Mouse (Mus musculus) kidney, postnatal 4 days (tissue): Measurements from ENCODE around the gene Slc17a7.

Experiments
- DNase-seq, 2 experiments: peaks; one replicate each; pipeline ENCODE4 v3.0.0; 2021; ENCODE audit warnings: mixed read lengths in 2 of 2

The Slc17a7 gene

GRCm38 (mm10) chr7:45163735-45164490, at the start of gene Slc17a7:
Gene Slc17a7 (plus strand): TSS chr7:45163949.
- peak; percentile 61 to 67 for DNase-seq

- DNase-seq = no peak
These were observed 46.2 kb upstream of the Slc17a7 start for GRCm38 (mm10) chr7:45117566-45117965.

- no peak for DNase-seq
These were observed 45.4 kb upstream of the Slc17a7 start for GRCm38 (mm10) chr7:45118336-45118735.

GRCm38 (mm10) chr7:45119780-45120709, 43.7 kb upstream of the Slc17a7 start:
- DNase-seq = no peak

- peak; percentile 55 to 74 for DNase-seq
These were observed 42.3 kb upstream of the Slc17a7 start for GRCm38 (mm10) chr7:45121404-45121803.

- DNase-seq = no peak
These were observed 41.8 kb upstream of the Slc17a7 start for GRCm38 (mm10) chr7:45121966-45122365.

- no peak for DNase-seq
These were observed 41.1 kb upstream of the Slc17a7 start for GRCm38 (mm10) chr7:45122561-45123185.

GRCm38 (mm10) chr7:45123186-45123570, 40.6 kb upstream of the Slc17a7 start:
- peak; percentile 56 to 72 for DNase-seq

- DNase-seq = peak; percentile 99
These were observed 39.3 kb upstream of the Slc17a7 start, which contains the start of gene Rps11 for GRCm38 (mm10) chr7:45124224-45125143. Gene Rps11 (minus strand): TSS chr7:45124439.

GRCm38 (mm10) chr7:45125144-45125600, 38.6 kb upstream of the Slc17a7 start:
- DNase-seq = peak in 1 of 2 experiments; percentile 35

- peak in 1 of 2 experiments; percentile 29 for DNase-seq
These were observed 38.1 kb upstream of the Slc17a7 start for GRCm38 (mm10) chr7:45125649-45126048.

GRCm38 (mm10) chr7:45126147-45126843, 37.5 kb upstream of the Slc17a7 start:
- DNase-seq = no peak

- DNase-seq = peak in 1 of 2 experiments; percentile 48
These were observed 36.7 kb upstream of the Slc17a7 start for GRCm38 (mm10) chr7:45126844-45127699.

GRCm38 (mm10) chr7:45127700-45128224, 36.0 kb upstream of the Slc17a7 start:
- no peak for DNase-seq

- peak; percentile 97 to 99 for DNase-seq
These were observed 35.0 kb upstream of the Slc17a7 start, which contains the start of gene Rpl13a for GRCm38 (mm10) chr7:45128624-45129246. Gene Rpl13a (minus strand): TSS chr7:45128761.

GRCm38 (mm10) chr7:45129318-45129717, 34.4 kb upstream of the Slc17a7 start:
- DNase-seq = peak; percentile 70 to 79

GRCm38 (mm10) chr7:45129776-45130512, 33.8 kb upstream of the Slc17a7 start:
- no peak for DNase-seq

GRCm38 (mm10) chr7:45131850-45132249, 31.9 kb upstream of the Slc17a7 start:
- DNase-seq = no peak
